Mouse (Mus musculus) olfactory bulb, adult 2 months (tissue): ENCODE results near the gene Oas2. TPM values are rescaled to one million over a fixed set of nuclear protein-coding genes. Genes with fewer than 3 reads are reported as not detected.

Source experiments
- H3K27ac ChIP-seq: fragments of 200-500 bp; 2 replicates; pipeline ENCODE4 v1.5.1; 2012; ENCODE audit warnings: low read depth, low read length; ENCODE audit not compliant: insufficient read depth
- H3K4me1 ChIP-seq: fragments of 200-500 bp; 2 replicates; pipeline ENCODE4 v1.6.1; 2012; ENCODE audit warnings: low read length; ENCODE audit not compliant: control insufficient read depth, insufficient read depth
- H3K4me3 ChIP-seq: fragments of 200-500 bp; 2 replicates; pipeline ENCODE4 v1.5.1; 2012; ENCODE audit warnings: mild to moderate bottlenecking, low read depth, low read length, moderate library complexity; ENCODE audit not compliant: insufficient read depth
- CTCF ChIP-seq: fragments of 200-500 bp; IDR thresholded peaks from 2 replicates; pipeline ENCODE4 v1.5.1; 2012; ENCODE audit warnings: low read depth, mild to moderate bottlenecking, low read length, moderate library complexity; ENCODE audit not compliant: insufficient read depth
- POLR2A ChIP-seq: fragments of 200-500 bp; IDR thresholded peaks from 2 replicates; pipeline ENCODE4 v1.6.1; 2012; ENCODE audit warnings: mild to moderate bottlenecking, low read depth, low read length, moderate library complexity; ENCODE audit not compliant: insufficient read depth
- WGBS: fragments of 180-500 bp; shearing (Covaris S2); methylation state at CpG from one replicate; pipeline ENCODE4 v1.1.7; 2018; 5-methylcytosine and 5-hydroxymethylcytosine counted together
- polyA plus RNA-seq: library from polyadenylated mRNA; stranded (reverse); fragments of >200 nt; gene quantifications from 2 replicates; pipeline ENCODE4 v1.2.4, GENCODE M21; 2012; ENCODE audit warnings: low replicate concordance; ENCODE audit not compliant: missing spikeins, insufficient read depth, insufficient read length

The Oas2 gene
- polyA plus RNA-seq, 1 experiment: not detected

DNA sequence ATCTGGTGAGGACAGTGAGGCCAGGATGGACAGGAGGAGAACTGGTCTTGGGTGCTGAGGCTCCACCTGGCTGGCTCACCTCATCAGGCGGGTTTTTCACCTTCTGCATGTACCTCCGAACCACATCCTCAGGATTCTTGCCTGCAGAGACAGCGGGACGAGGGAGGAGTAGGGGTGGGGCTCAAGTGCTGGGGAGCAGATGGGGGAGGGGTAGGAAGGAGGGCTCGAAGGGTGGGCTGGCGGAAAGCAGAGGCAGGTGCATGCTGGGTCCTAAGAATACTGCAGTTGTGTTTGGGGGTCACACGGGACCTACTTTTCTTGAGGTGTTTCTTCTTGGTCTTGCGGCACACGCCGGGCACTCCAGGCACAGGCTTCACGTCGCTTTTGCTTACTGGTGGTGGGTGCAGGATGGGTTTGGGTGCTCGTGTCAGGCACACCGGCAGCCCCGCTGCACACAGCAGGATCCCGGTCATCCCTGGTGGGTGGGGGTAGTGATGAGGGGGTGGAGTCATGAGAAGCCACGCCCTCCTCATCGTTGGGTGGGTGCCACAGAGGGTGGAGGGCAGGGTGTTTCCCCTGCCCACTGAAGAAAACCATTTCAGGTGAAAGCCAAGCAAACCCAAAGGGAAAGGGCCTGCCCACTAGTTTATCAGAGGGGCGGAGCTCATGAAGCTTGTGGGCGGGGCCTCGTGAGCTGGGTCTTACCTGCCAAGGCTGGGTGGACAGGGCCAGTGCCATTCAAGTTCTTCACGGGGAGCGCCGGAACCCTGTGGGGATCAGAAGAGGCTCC, 66.5 kb downstream of the Oas2 start:
- Histone ChIP-seq H3K4me1 (peaks cover 17% of the 10 kb centered on the region), H3K27ac (no peak overlapping the region), H3K4me3 (no peak overlapping the region)
- TF ChIP-seq POLR2A (no peak), CTCF (no peak)
- WGBS: 43% methylated on average over 24 of the region's 24 CpGs

GRCm38 (mm10) chr5:120680918-120681317, 68.7 kb downstream of the Oas2 start:
- H3K4me3 ChIP-seq: no peak overlapping the region
- WGBS: 47% methylated on average over 18 of the region's 18 CpGs
- H3K27ac ChIP-seq: peak overlapping the region; percentile 95
- H3K4me1 ChIP-seq: peaks cover 17% of the 10 kb centered on the region
- TF ChIP-seq CTCF (no peak), POLR2A (no peak)

Other genes starting within 250 kb of the Oas2 start
- not detected in 2 replicates for gene Plbd2, start 246.2 kb downstream of the Oas2 start, polyA plus RNA-seq
- not detected in 2 replicates for gene Slc8b1, start 238.7 kb downstream of the Oas2 start, polyA plus RNA-seq
- gene Tpcn1, start 161.2 kb downstream of the Oas2 start, polyA plus RNA-seq: not detected in 2 replicates
- not detected in 2 replicates for gene Iqcd, start 160.8 kb downstream of the Oas2 start, polyA plus RNA-seq
- gene Rita1, start 137.3 kb downstream of the Oas2 start, polyA plus RNA-seq: not detected in 2 replicates
- gene Ddx54, start 137.1 kb downstream of the Oas2 start, polyA plus RNA-seq: not detected in 2 replicates
- gene Cfap73, start 115.6 kb downstream of the Oas2 start, polyA plus RNA-seq: not detected in 2 replicates
- not detected in 2 replicates for gene Rasal1, start 101.0 kb downstream of the Oas2 start, polyA plus RNA-seq
- gene Dtx1, start 37.9 kb downstream of the Oas2 start, polyA plus RNA-seq: not detected in 2 replicates
- gene Oas3, start 27.8 kb upstream of the Oas2 start, polyA plus RNA-seq: not detected in 2 replicates
- not detected in 2 replicates for gene Oas1e, start 45.7 kb upstream of the Oas2 start, polyA plus RNA-seq
- gene Oas1c, start 62.7 kb upstream of the Oas2 start, polyA plus RNA-seq: not detected in 2 replicates
- gene Oas1f, start 97.5 kb upstream of the Oas2 start, polyA plus RNA-seq: not detected in 2 replicates
- gene Oas1h, start 111.6 kb upstream of the Oas2 start, polyA plus RNA-seq: not detected in 2 replicates
- not detected in 2 replicates for gene Oas1g, start 137.8 kb upstream of the Oas2 start, polyA plus RNA-seq
- gene Oas1a, start 157.7 kb upstream of the Oas2 start, polyA plus RNA-seq: not detected in 2 replicates
- not detected in 2 replicates for gene Oas1d, start 164.7 kb upstream of the Oas2 start, polyA plus RNA-seq